ENCODE assay signal across 18 mouse cellular contexts in genomic region chr8:107111340-107112105, GRCm38 (mm10). TPM values are rescaled to one million over a fixed set of nuclear protein-coding genes. Genes with fewer than 3 reads are reported as not detected.
DNase-seq lines count a peak whose midpoint lies in the region; ATAC-seq lines count a peak whose summit lies in the region.
"Had no signal": no experiment of that assay in that cellular context is flagged by ENCODE, and none has a peak within 500 bp of the region (broad histone marks: within the 10 kb centered on the region; RNA-seq: fewer than 3 reads in every experiment).

No protein-coding gene starts in this region.

- no peaks in the 10 kb centered on the region for H3K36me3 ChIP-seq in forebrain, embryonic 16.5 days (ENCODE audit: control insufficient read depth, insufficient read depth)
- no peaks in the 10 kb centered on the region for H3K36me3 ChIP-seq in forebrain, embryonic 15.5 days
- H3K36me3 ChIP-seq: limb, embryonic 15.5 days had no signal

- H3K9ac ChIP-seq in forebrain, embryonic 16.5 days (replicated peaks; ENCODE audit: low read depth, low read length) = no peak overlapping the region
- no peak overlapping the region for H3K9ac ChIP-seq in forebrain, embryonic 15.5 days (replicated peaks)
- H3K9ac ChIP-seq: limb, embryonic 15.5 days had no signal

- no peak overlapping the region for H3K4me2 ChIP-seq in forebrain, embryonic 16.5 days (ENCODE audit: low read length)
- H3K4me2 ChIP-seq in forebrain, embryonic 15.5 days (replicated peaks) = no peak overlapping the region
- H3K4me2 ChIP-seq: limb, embryonic 15.5 days had no signal

- no peaks in the 10 kb centered on the region for H3K9me3 ChIP-seq in forebrain, embryonic 16.5 days (ENCODE audit: control insufficient read depth, low read length)
- H3K9me3 ChIP-seq in forebrain, embryonic 15.5 days = no peaks in the 10 kb centered on the region
- H3K9me3 ChIP-seq: limb, embryonic 15.5 days had no signal

- no peak overlapping the region for H3K4me3 ChIP-seq in forebrain, embryonic 16.5 days (replicated peaks; ENCODE audit: low read length)
- H3K4me3 ChIP-seq in forebrain, embryonic 15.5 days = no peak overlapping the region
- H3K4me3 ChIP-seq: erythroblast, embryonic 14.5 days; limb, embryonic 15.5 days had no signal

- WGBS in forebrain, embryonic 16.5 days = 91% methylated on average over 10 of the region's 11 CpGs
- WGBS in forebrain, embryonic 15.5 days = 92% methylated on average over 10 of the region's 11 CpGs

- no peaks in the 10 kb centered on the region for H3K27me3 ChIP-seq in forebrain, embryonic 16.5 days (replicated peaks; ENCODE audit: control insufficient read depth, insufficient read depth, low read length)
- no peaks in the 10 kb centered on the region for H3K27me3 ChIP-seq in forebrain, embryonic 15.5 days
- H3K27me3 ChIP-seq: limb, embryonic 15.5 days had no signal

- H3K27ac ChIP-seq in forebrain, embryonic 16.5 days (ENCODE audit: low read length) = peak overlapping the region; percentile 41; the same call in 1 of the 2 replicates
- no peak overlapping the region for H3K27ac ChIP-seq in forebrain, embryonic 15.5 days (replicated peaks)
- H3K27ac ChIP-seq: hindbrain, postnatal 0 days; limb, embryonic 15.5 days had no signal

- ATAC-seq in forebrain, embryonic 16.5 days = no peak
- no peak for ATAC-seq in forebrain, embryonic 15.5 days (replicated peaks)
- ATAC-seq: forebrain, embryonic 14.5 days; hindbrain, postnatal 0 days had no signal

- DNase-seq in kidney, postnatal 36 days = peak; percentile 53 to 58
- DNase-seq in kidney, adult 9 months = no peak
- DNase-seq in urinary bladder, postnatal 14 days (ENCODE audit: low spot score) = peak; percentile 51
- no peak for DNase-seq in urinary bladder, postnatal 25 days (ENCODE audit: low spot score)
- DNase-seq in thymus, postnatal 25 days = no peak
- DNase-seq: cerebellum, adult 18-20 months; cerebellum, postnatal 36 days; spleen, adult 18-20 months had no signal

- peaks cover 6% of the 10 kb centered on the region; the same call in 1 of the 2 replicates for H3K4me1 ChIP-seq in forebrain, embryonic 16.5 days (replicated peaks; ENCODE audit: control insufficient read depth, insufficient read depth, low read length)
- peaks cover 3% of the 10 kb centered on the region; the same call in 1 of the 2 replicates for H3K4me1 ChIP-seq in forebrain, embryonic 15.5 days

RNA-seq across cellular contexts. Expression of gene Terf2, which starts 15.2 kb away (rescaled TPM):
- 21.9 and 22.1 TPM in 2 replicates for polyA plus RNA-seq in forebrain, embryonic 16.5 days (2015; fragmentation: Nextera tagmentation; extraction: Ambion mirVana)
- 22.8 and 26.1 TPM in 2 replicates for polyA plus RNA-seq in forebrain, embryonic 15.5 days (2015; fragmentation: Nextera tagmentation; extraction: Ambion mirVana)

RNA-seq across cellular contexts. Expression of gene Cyb5b, which starts 38.9 kb away (rescaled TPM):
- polyA plus RNA-seq in forebrain, embryonic 16.5 days (2015; fragmentation: Nextera tagmentation; extraction: Ambion mirVana) = 114 and 122 TPM in 2 replicates
- 103 and 105 TPM in 2 replicates for polyA plus RNA-seq in forebrain, embryonic 15.5 days (2015; fragmentation: Nextera tagmentation; extraction: Ambion mirVana)

RNA-seq across cellular contexts. Expression of gene Tmed6, which starts 46.1 kb away (rescaled TPM):
- polyA plus RNA-seq in forebrain, embryonic 16.5 days (2015; fragmentation: Nextera tagmentation; extraction: Ambion mirVana) = not detected in 2 replicates
- polyA plus RNA-seq in forebrain, embryonic 15.5 days (2015; fragmentation: Nextera tagmentation; extraction: Ambion mirVana) = not detected in 2 replicates
- polyA plus RNA-seq: C2C12; erythroblast, embryonic 14.5 days; forebrain, embryonic 14.5 days; heart, embryonic 14.5 days; hindbrain, postnatal 0 days; limb, embryonic 15.5 days; midbrain, postnatal 0 days; neural tube, embryonic 11.5 days had no signal

RNA-seq across cellular contexts. Expression of gene Nip7, which starts 54.8 kb away (rescaled TPM):
- polyA plus RNA-seq in forebrain, embryonic 16.5 days (2015; fragmentation: Nextera tagmentation; extraction: Ambion mirVana) = 76.7 and 80.5 TPM in 2 replicates
- polyA plus RNA-seq in forebrain, embryonic 15.5 days (2015; fragmentation: Nextera tagmentation; extraction: Ambion mirVana) = 81.0 and 84.1 TPM in 2 replicates

RNA-seq across cellular contexts. Expression of gene Cog8, which starts 55.0 kb away (rescaled TPM):
- polyA plus RNA-seq in forebrain, embryonic 16.5 days (2015; fragmentation: Nextera tagmentation; extraction: Ambion mirVana) = 39.1 and 39.3 TPM in 2 replicates
- 42.2 and 45.7 TPM in 2 replicates for polyA plus RNA-seq in forebrain, embryonic 15.5 days (2015; fragmentation: Nextera tagmentation; extraction: Ambion mirVana)

Comparison
In these comparisons a context has a peak if more than half of its experiments do, and no peak if none do; other contexts are left out.
1. DNase-seq: peak in kidney, postnatal 36 days (2 of 2) and urinary bladder, postnatal 14 days (single experiment); none in kidney, adult 9 months (single experiment), urinary bladder, postnatal 25 days (single experiment) and thymus, postnatal 25 days (single experiment).